Mouse (Mus musculus): ENCODE measurements around the gene Mrpl20. TPM values are rescaled to one million over a fixed set of nuclear protein-coding genes. Genes with fewer than 3 reads are reported as not detected.

Mrpl20 gene
- total and polyA plus RNA-seq, 3 experiments, result 336 to 346 TPM; not detected in 1

GRCm38 (mm10) chr4:155790650-155791161 is 12.0 kb upstream of the Mrpl20 start:
- Histone ChIP-seq H3K9me3 (replicated peaks; ENCODE audit: insufficient read depth, low read length) (no peaks in the 10 kb centered on the region), H3K27ac (ENCODE audit: control insufficient read depth, low read depth, low read length) (no peak overlapping the region), H3K4me3 (ENCODE audit: control insufficient read depth in 1 of 2, insufficient read depth in 1 of 2, low read depth in 2 of 2, low read length in 2 of 2) (no peak overlapping the region), H3K27me3 (ENCODE audit: control insufficient read depth in 1 of 2, insufficient read depth in 2 of 2, low read length in 2 of 2) (no peaks in the 10 kb centered on the region), H3K4me1 (ENCODE audit: control insufficient read depth in 1 of 2, insufficient read depth in 2 of 2, low read length in 2 of 2) (peaks cover 4 to 11% of the 10 kb centered on the region in 2 experiments; a peak in 3 of 4 replicates), H3K36me3 (ENCODE audit: control insufficient read depth in 1 of 2, insufficient read depth in 2 of 2, low read length in 2 of 2) (peaks cover 0 to 11% of the 10 kb centered on the region in 2 experiments; a peak in 2 of 4 replicates), H3K79me2 (ENCODE audit: control insufficient read depth, insufficient read depth, low read length, poor library complexity) (no peaks in the 10 kb centered on the region), H3K9ac (ENCODE audit: control insufficient read depth, low read depth, low read length, poor library complexity, severe bottlenecking) (no peak overlapping the region)
- no peak for DNase-seq (ENCODE audit: low read depth, low spot score)
- TF ChIP-seq MYB (IDR thresholded peaks at IDR 0.05; ENCODE audit: low read depth, low read length) (no peak), MYC (IDR thresholded peaks at IDR 0.05; ENCODE audit: low read depth, low read length) (no peak), USF2 (IDR thresholded peaks at IDR 0.05; ENCODE audit: borderline replicate concordance in 1 of 2, insufficient read depth in 1 of 2, low read depth in 1 of 2, low read length in 2 of 2) (no peak), ZC3H11A (IDR thresholded peaks at IDR 0.05; ENCODE audit: low read depth, low read length) (no peak), SIN3A (IDR thresholded peaks at IDR 0.05; ENCODE audit: low read length) (no peak), MXI1 (IDR thresholded peaks at IDR 0.05; ENCODE audit: low read depth, low read length) (no peak), ELF1 (IDR thresholded peaks at IDR 0.05; ENCODE audit: low read depth, low read length) (no peak), GABPA (IDR thresholded peaks at IDR 0.05; ENCODE audit: low read depth, low read length) (no peak), JUND (IDR thresholded peaks at IDR 0.05; ENCODE audit: low read depth, low read length) (no peak)

GRCm38 (mm10) chr4:155791240-155791933 is 11.3 kb upstream of the Mrpl20 start:
- no peak for TF ChIP-seq UBTF (IDR thresholded peaks at IDR 0.05; ENCODE audit: borderline replicate concordance, insufficient read depth, low read depth, low read length)
- no peak for TF ChIP-seq ZNF384 (IDR thresholded peaks at IDR 0.05; ENCODE audit: low read depth, low read length)
- TF ChIP-seq CHD2 (IDR thresholded peaks at IDR 0.05; ENCODE audit: low read length), result no peak
- TF ChIP-seq MYC (IDR thresholded peaks at IDR 0.05; ENCODE audit: low read depth, low read length), result no peak
- no peak for TF ChIP-seq MAX (IDR thresholded peaks at IDR 0.05; ENCODE audit: low read length)
- TF ChIP-seq SMC3 (IDR thresholded peaks at IDR 0.05; ENCODE audit: low read depth, low read length), result no peak
- no peak for TF ChIP-seq MAZ (IDR thresholded peaks at IDR 0.05; ENCODE audit: low read depth, low read length)
- no peak for TF ChIP-seq MXI1 (IDR thresholded peaks at IDR 0.05; ENCODE audit: low read depth, low read length)
- TF ChIP-seq GABPA (IDR thresholded peaks at IDR 0.05; ENCODE audit: low read depth, low read length), result no peak
- TF ChIP-seq ELF1 (IDR thresholded peaks at IDR 0.05; ENCODE audit: low read depth, low read length), result no peak
- TF ChIP-seq E2F4 (IDR thresholded peaks at IDR 0.05; ENCODE audit: borderline replicate concordance, low read depth, low read length), result no peak
- no peak for TF ChIP-seq NRF1 (IDR thresholded peaks at IDR 0.05; ENCODE audit: insufficient read depth, low read depth, low read length, poor library complexity, severe bottlenecking)
- TF ChIP-seq HCFC1 (IDR thresholded peaks at IDR 0.05; ENCODE audit: low read depth, low read length), result no peak
- no peak for TF ChIP-seq CHD1 (IDR thresholded peaks at IDR 0.05; ENCODE audit: low read depth, low read length)
- TF ChIP-seq ZMIZ1 (IDR thresholded peaks at IDR 0.05; ENCODE audit: low read depth, low read length), result no peak
- no peak for TF ChIP-seq EP300 (IDR thresholded peaks at IDR 0.05; ENCODE audit: low read depth in 1 of 2, low read length in 2 of 2)
- TF ChIP-seq TCF12 (IDR thresholded peaks at IDR 0.05; ENCODE audit: low read depth, low read length), result no peak
- TF ChIP-seq USF1 (IDR thresholded peaks at IDR 0.05; ENCODE audit: low read depth, low read length), result no peak
- no peak for TF ChIP-seq POLR2AphosphoS2 (IDR thresholded peaks at IDR 0.05; ENCODE audit: low read length)
- no peak for TF ChIP-seq POLR2AphosphoS5 (IDR thresholded peaks at IDR 0.05; ENCODE audit: borderline replicate concordance, low read depth, low read length)
- Histone ChIP-seq H3K9ac (ENCODE audit: control insufficient read depth, low read depth, low read length, poor library complexity, severe bottlenecking) (no peak overlapping the region), H3K79me2 (ENCODE audit: control insufficient read depth, insufficient read depth, low read length, poor library complexity) (no peaks in the 10 kb centered on the region), H3K27me3 (ENCODE audit: control insufficient read depth in 1 of 2, insufficient read depth in 2 of 2, low read length in 2 of 2) (0 out of 4 replicates have a peak, but pooled peaks cover 0 to 4% of the 10 kb centered on the region in 2 experiments), H3K4me1 (ENCODE audit: control insufficient read depth in 1 of 2, insufficient read depth in 2 of 2, low read length in 2 of 2) (peaks cover 3 to 10% of the 10 kb centered on the region in 2 experiments; a peak in 3 of 4 replicates), H3K27ac (ENCODE audit: control insufficient read depth, low read depth, low read length) (no peak overlapping the region), H3K4me3 (ENCODE audit: control insufficient read depth in 1 of 2, insufficient read depth in 1 of 2, low read depth in 2 of 2, low read length in 2 of 2) (no peak overlapping the region), H3K36me3 (ENCODE audit: control insufficient read depth in 1 of 2, insufficient read depth in 2 of 2, low read length in 2 of 2) (peaks cover 0 to 8% of the 10 kb centered on the region in 2 experiments; a peak in 2 of 4 replicates), H3K9me3 (replicated peaks; ENCODE audit: insufficient read depth, low read length) (no peaks in the 10 kb centered on the region)
- no peak for DNase-seq (ENCODE audit: low read depth, low spot score)

Measured in MEL (cell line).